Mouse (Mus musculus) spleen, adult 2 months (tissue): ENCODE measurements at regions not wholly inside any gene's neighbourhood (a gene's known extent, or its start where the extent isn't known, plus 50 kb on each side); places are given as distances from the start of the nearest gene placed in this dataset.

ENCODE experiments used
- DNase-seq, 2 experiments: peaks; one replicate each; pipeline versions ENCODE4 v3.0.0 to v3.0.0-alpha.2; 2012 to 2021; ENCODE audit warnings: low spot score in 2 of 2, low read depth in 1 of 2
- H3K27ac ChIP-seq: fragments of 200-500 bp; 2 replicates; pipeline ENCODE4 v1.5.1; 2012; ENCODE audit warnings: low read length, inconsistent platforms; ENCODE audit not compliant: insufficient read depth
- H3K27me3 ChIP-seq: fragments of 200-500 bp; 2 replicates; pipeline ENCODE4 v1.6.1; 2012; ENCODE audit warnings: mild to moderate bottlenecking, moderate library complexity, low read length, inconsistent platforms; ENCODE audit not compliant: control insufficient read depth, insufficient read depth
- H3K36me3 ChIP-seq: fragments of 200-500 bp; 2 replicates; pipeline ENCODE4 v1.6.1; 2012; ENCODE audit warnings: mild to moderate bottlenecking, low read length, inconsistent platforms; ENCODE audit not compliant: control insufficient read depth, insufficient read depth
- H3K4me1 ChIP-seq: fragments of 200-500 bp; 2 replicates; pipeline ENCODE4 v1.6.1; 2011; ENCODE audit warnings: inconsistent platforms; ENCODE audit not compliant: control insufficient read depth, insufficient read depth, insufficient read length
- H3K4me3 ChIP-seq: fragments of 200-500 bp; 2 replicates; pipeline ENCODE4 v1.5.1; 2011; ENCODE audit warnings: mild to moderate bottlenecking, inconsistent platforms; ENCODE audit not compliant: insufficient read depth, insufficient read length; ENCODE audit errors: extremely low read depth
- CTCF ChIP-seq: fragments of 200-500 bp; IDR thresholded peaks from 2 replicates; pipeline ENCODE4 v1.5.1; 2011; ENCODE audit warnings: mild to moderate bottlenecking, inconsistent platforms; ENCODE audit not compliant: insufficient read depth, insufficient read length, insufficient replicate concordance; ENCODE audit errors: extremely low read depth
- POLR2A ChIP-seq: fragments of 200-500 bp; IDR thresholded peaks from 2 replicates; pipeline ENCODE4 v1.6.1; 2011; ENCODE audit warnings: low read depth, low read length, inconsistent platforms
- WGBS: fragments of 180-500 bp; shearing (Covaris S2); methylation state at CpG from one replicate; pipeline ENCODE4 v1.1.7; 2018; 5-methylcytosine and 5-hydroxymethylcytosine counted together

- Histone ChIP-seq H3K36me3 (no peaks in the 10 kb centered on the region), H3K4me3 (no peak overlapping the region), H3K27ac (no peak overlapping the region; the same call in 1 of the 2 replicates), H3K4me1 (peaks cover 18% of the 10 kb centered on the region), H3K27me3 (no peaks in the 10 kb centered on the region)
- DNase-seq, result no peak
- 83% methylated on average over 1 of the region's 1 CpGs for WGBS
- TF ChIP-seq POLR2A, result no peak
- TF ChIP-seq CTCF, result no peak
Measured at GRCm38 (mm10) chr10:117557666-117558065, 71.6 kb upstream of the Cpm start.

GRCm38 (mm10) chr10:117556851-117557542 is 72.3 kb upstream of the Cpm start:
- H3K27ac ChIP-seq, result peak overlapping the region; percentile 20; the same call in 1 of the 2 replicates
- no peaks in the 10 kb centered on the region for H3K36me3 ChIP-seq
- WGBS, result 43% methylated on average over 14 of the region's 14 CpGs
- no peak overlapping the region for H3K4me3 ChIP-seq
- peaks cover 15% of the 10 kb centered on the region for H3K4me1 ChIP-seq
- DNase-seq, result no peak
- no peaks in the 10 kb centered on the region for H3K27me3 ChIP-seq
- TF ChIP-seq CTCF (no peak), POLR2A (no peak)

GRCm38 (mm10) chr10:117556027-117556789 is 73.1 kb upstream of the Cpm start:
- WGBS, result 44% methylated on average over 15 of the region's 15 CpGs
- TF ChIP-seq CTCF (no peak), POLR2A (no peak)
- H3K36me3 ChIP-seq, result no peaks in the 10 kb centered on the region
- H3K4me1 ChIP-seq, result peaks cover 10% of the 10 kb centered on the region; the same call in 1 of the 2 replicates
- no peak overlapping the region for H3K27ac ChIP-seq
- H3K27me3 ChIP-seq, result no peaks in the 10 kb centered on the region
- no peak for DNase-seq
- H3K4me3 ChIP-seq, result no peak overlapping the region

- no peak for DNase-seq
- no peaks in the 10 kb centered on the region for H3K36me3 ChIP-seq
- no peak overlapping the region for H3K27ac ChIP-seq
- TF ChIP-seq POLR2A (no peak), CTCF (no peak)
- H3K27me3 ChIP-seq, result no peaks in the 10 kb centered on the region
- 85% methylated on average over 10 of the region's 10 CpGs for WGBS
- H3K4me1 ChIP-seq, result peaks cover 10% of the 10 kb centered on the region; the same call in 1 of the 2 replicates
- H3K4me3 ChIP-seq, result no peak overlapping the region
Measured at GRCm38 (mm10) chr10:117555542-117555941, 73.8 kb upstream of the Cpm start.

- Histone ChIP-seq H3K4me1 (peaks cover 10% of the 10 kb centered on the region; the same call in 1 of the 2 replicates), H3K4me3 (no peak overlapping the region), H3K27ac (no peak overlapping the region), H3K36me3 (no peaks in the 10 kb centered on the region), H3K27me3 (no peaks in the 10 kb centered on the region)
- WGBS, result 90% methylated on average over 8 of the region's 8 CpGs
- no peak for TF ChIP-seq POLR2A
- TF ChIP-seq CTCF, result no peak
- no peak for DNase-seq
Measured at GRCm38 (mm10) chr10:117555044-117555443, 74.3 kb upstream of the Cpm start.

GRCm38 (mm10) chr10:117554533-117554932 is 74.8 kb upstream of the Cpm start:
- no peak overlapping the region for H3K27ac ChIP-seq
- H3K4me3 ChIP-seq, result no peak overlapping the region
- no peak for DNase-seq
- 78% methylated on average over 6 of the region's 6 CpGs for whole genome bisulfite sequencing
- no peaks in the 10 kb centered on the region for H3K36me3 ChIP-seq
- TF ChIP-seq CTCF (no peak), POLR2A (no peak)
- peaks cover 10% of the 10 kb centered on the region; the same call in 1 of the 2 replicates for H3K4me1 ChIP-seq
- H3K27me3 ChIP-seq, result no peaks in the 10 kb centered on the region
